Mouse (Mus musculus): ENCODE measurements at regions not wholly inside any gene's neighbourhood (a gene's known extent, or its start where the extent isn't known, plus 50 kb on each side); places are given as distances from the start of the nearest gene placed in this dataset.
"Not testable (repeated sequence)": the region's sequence is repeated elsewhere in the genome, so short reads cannot be mapped to it uniquely, and the experiment has no call there.

DNA sequence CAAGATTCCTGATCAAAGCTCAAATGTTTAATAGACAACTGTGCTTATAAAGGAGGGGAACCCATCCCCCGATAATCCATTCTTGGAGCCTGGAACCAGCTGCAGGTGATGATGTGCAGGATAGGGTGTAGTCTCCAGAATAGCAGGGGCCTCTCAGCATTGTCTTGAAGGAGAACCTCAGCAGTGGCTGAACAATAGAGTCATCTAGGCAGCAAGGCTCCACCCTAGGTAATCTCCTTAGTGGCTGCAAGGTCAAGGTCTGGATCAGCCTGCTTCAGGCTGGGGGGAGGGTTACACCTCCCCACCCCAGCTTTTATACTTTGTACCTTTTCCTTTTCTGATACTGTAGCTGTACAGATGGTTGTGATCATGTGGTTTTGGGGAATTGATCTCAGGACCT, 116.8 kb upstream of the Mettl4 start:
- no peak for DNase-seq (ENCODE audit: low spot score)

- peak; percentile 79 for DNase-seq (ENCODE audit: low spot score)
Measured at GRCm38 (mm10) chr17:94864531-94865318, 114.9 kb upstream of the Mettl4 start.

DNA sequence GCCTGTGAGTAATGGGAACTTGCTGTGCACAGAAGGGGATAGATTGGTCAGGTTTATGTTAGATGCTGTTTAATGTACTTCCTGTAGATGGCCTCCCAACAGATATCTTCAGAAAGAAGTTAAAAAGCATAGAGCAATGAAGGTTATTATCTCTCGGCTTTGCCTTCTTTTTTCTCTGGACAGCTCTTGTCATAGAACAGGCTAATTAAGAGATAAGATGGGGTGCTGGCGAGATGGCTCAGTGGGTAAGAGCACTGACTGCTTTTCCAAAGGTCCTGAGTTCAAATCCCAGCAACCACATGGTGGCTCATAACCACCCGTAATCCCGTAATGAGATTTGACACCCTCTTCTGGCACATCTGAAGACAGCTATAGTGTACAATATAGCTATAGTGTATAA, 104.9 kb upstream of the Mettl4 start:
- DNase-seq (ENCODE audit: low spot score), result not testable (repeated sequence)

- DNase-seq (ENCODE audit: low spot score), result peak; percentile 75
Measured at GRCm38 (mm10) chr17:94834446-94835117, 84.8 kb upstream of the Mettl4 start.

- not testable (repeated sequence) for DNase-seq (ENCODE audit: low spot score)
Measured at GRCm38 (mm10) chr17:94834067-94834445, 84.2 kb upstream of the Mettl4 start.

DNA sequence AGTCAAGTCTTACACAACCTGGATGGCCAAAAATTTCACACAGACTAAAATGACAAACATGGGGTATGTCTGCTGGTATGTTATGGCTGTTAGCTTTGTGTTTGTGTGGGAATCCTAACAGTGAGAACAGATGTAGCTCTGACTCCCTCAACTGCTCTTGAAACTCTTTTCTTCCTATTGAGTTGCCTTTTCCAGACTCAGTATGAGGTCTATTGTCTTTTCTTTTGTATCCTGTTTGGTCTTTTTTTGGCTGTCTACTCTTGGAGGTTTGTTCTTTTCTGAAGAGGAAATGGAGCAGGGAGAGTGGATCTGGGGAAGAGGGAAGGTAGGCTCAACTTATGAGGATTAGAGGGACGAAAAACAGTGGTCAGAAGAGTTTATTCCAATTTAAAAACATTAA, 76.6 kb upstream of the Mettl4 start:
- DNase-seq (ENCODE audit: low spot score), result not testable (repeated sequence)

DNA sequence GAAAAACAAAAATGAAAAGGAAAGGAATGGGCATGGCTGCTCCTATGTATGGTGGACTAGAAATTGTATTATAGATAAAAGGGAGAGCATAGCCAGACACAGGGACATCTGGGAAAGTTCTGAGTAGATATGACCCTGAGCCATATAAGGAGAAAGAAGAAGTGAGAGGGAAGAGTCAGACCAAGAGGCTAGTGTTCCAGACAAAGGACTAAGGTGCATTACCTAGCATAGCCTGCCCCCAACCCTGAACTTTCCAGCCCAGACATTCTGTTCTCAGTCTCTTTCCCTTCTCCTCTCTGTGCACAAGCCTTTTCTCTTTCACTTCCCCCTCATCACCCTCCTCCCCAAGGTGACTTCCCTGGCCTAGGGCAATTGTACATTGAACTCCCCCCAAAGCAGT, 58.9 kb upstream of the Mettl4 start:
- DNase-seq (ENCODE audit: low spot score), result no peak
